Mouse (Mus musculus): ENCODE data around the gene Snn.
A peak's percentile ranks its signal among the peaks of the same experiment; 100 is the strongest.

Gene Snn

GRCm38 (mm10) chr16:11084181-11084580 is 23.4 kb downstream of the Snn start:
- no peak for DNase-seq (ENCODE audit: low spot score in 2 of 2)

GRCm38 (mm10) chr16:11086299-11086698 is 25.6 kb downstream of the Snn start:
- DNase-seq (ENCODE audit: low spot score in 2 of 2) = no peak

GRCm38 (mm10) chr16:11086856-11087588 is 26.3 kb downstream of the Snn start:
- peak in 1 of 2 experiments; percentile 50 for DNase-seq (ENCODE audit: low spot score in 2 of 2)

DNA sequence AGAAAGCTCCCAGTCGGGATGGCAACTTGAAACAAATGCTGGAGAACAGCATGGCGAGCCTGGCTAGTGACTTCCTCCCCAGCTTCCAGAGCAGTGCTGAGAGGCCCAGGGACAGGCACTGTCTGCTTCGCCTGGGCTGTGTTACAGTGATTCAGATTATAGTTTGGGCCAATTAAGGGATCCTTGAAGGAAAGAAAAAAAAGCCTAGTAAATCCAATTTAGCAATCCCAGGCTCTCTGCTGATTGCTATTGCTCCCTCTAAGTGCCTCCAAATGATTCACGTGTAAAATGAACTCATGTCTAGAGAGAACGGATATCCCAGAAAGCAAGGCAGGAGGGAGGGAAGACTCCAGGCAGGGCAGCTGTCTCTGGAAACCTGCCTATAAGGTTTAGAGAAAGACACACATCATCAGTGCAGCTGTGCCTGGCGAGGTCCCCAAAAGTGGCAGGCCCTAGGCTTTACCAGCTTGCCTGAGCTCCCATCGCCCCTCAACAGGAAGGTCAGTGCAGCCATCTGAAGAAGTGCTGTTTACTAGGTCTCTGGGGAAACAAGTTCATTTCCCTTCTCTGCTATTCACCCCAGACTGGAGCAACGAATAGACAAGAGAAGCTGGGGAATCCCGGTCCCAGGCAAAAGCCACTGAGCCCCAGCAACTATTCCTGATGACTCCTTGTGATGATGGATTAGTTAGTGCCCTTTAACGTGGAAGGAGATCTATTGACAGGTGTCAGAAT is 30.3 kb downstream of the Snn start:
- no peak for DNase-seq (ENCODE audit: low spot score in 2 of 2)

DNA sequence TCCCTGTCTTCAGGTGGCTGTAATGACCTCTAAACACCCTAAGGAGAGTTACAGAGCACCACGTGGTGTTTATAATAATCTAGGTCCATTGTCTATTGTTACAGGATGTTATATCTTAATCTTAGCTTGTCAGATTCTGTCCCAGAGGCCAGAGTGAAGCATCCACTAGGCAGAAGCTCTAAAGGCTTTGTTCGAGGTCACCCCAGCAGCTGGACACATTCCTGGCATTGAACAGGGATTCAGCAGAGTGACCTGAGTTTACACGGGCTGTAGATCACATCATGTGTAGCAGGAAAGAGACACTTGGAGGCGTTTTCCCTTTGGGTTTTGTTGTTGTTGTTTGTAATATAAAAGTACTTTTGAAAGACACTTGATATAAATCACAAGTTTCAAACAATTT is 31.3 kb downstream of the Snn start:
- DNase-seq (ENCODE audit: low spot score in 2 of 2) = no peak

- DNase-seq (ENCODE audit: low spot score in 2 of 2) = no peak
Observed at GRCm38 (mm10) chr16:11092523-11092922, 31.8 kb downstream of the Snn start.

DNA sequence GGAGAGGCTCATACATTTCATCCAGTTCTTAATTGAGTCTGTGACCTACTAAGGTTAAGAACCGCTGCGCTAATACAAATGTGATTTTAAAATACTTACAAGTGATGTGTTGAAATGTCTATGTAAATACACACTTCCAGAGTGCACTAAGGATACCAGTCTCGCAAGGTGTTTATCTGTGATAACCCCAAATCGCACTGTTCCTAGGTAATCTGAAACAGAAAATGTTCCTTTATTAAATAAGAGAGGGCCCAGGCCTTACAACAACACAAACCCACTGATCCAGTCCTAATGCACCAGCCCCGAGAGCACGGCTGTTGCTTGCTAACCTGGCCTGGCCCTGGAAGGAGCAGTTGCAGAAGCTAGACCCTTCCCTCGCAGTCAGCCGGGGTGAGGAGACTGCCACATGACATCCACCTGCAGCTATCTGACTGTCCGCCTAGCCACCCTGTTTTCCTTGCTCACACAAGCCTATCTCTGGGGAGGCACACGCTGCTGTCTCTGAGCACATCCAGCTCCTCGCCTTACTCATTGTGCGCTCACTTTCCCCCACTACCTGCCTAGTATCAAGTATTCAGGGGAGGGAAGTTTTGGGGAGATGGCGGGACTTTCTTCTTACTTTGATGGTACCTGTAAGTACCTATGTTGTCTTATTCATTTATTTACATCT is 33.1 kb downstream of the Snn start:
- no peak for DNase-seq (ENCODE audit: low spot score in 2 of 2)

DNA sequence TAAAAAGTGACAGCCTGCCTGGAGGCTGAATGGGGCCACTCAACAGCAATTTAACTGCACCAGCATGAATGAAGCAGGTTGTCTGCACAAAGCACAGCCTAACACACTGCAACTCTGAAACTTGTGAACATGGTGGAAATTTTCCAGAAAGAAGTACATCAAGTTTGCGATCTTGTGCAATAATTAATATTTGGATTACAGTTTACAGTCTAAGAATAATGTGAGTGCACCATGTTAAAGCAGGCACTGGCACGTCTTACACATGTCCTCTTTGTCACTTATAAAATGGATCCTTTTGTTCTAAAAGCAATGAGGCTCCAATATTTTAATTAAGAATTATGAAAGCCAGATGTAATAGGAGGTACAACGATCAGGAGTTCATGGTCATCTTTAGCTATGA is 36.6 kb downstream of the Snn start:
- no peak for DNase-seq (ENCODE audit: low spot score in 2 of 2)

DNA sequence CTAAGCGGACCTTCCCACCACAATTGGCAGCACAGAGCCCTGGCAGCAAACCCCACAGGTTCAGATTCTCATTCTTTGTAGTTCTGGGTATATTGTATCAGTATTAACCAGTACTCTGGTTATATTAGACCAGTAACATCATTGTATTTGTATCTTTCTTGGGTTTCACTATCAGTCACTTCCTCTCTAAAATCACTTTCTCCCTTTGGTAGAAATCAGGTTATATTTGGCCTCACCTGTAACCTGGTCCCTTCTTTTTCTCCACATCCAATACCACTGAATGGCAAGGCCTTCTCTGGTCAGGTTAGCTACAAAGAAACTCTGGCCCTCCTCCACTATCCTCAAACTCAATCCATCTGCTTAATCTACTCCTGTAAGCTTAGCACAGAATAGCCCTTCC is 44.2 kb downstream of the Snn start:
- no peak for DNase-seq (ENCODE audit: low spot score in 2 of 2)

DNA sequence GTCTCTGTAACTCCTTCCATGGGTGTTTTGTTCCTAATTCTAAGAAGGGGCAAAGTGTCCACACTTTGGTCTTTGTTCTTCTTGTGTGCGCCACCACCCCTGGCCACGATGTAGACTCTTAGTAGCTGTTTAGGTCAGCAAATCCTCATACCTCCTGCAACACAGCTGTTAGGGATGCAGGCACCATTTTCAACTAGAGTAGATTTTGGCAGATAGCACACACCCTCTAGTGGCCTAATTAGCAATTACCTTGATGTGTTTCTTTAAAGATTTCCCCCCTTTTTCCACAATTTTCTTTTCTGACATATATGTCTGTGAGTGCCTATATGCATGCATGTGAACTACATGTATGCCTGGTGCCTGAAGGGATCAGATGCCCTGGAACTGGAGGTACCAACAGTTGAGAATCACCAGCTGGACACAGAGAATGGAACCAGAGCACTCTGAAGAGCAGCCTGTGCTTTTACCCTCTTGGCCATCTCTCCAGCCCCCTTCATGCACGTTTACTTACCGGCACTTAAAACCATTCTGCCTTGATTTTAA is 48.5 kb downstream of the Snn start:
- DNase-seq (ENCODE audit: low spot score in 2 of 2) = no peak

GRCm38 (mm10) chr16:11122625-11123024 is 61.9 kb downstream of the Snn start:
- DNase-seq (ENCODE audit: low spot score in 2 of 2) = no peak

GRCm38 (mm10) chr16:11124110-11124509 is 63.4 kb downstream of the Snn start:
- DNase-seq (ENCODE audit: low spot score in 2 of 2) = no peak
